Mouse (Mus musculus): Measurements from ENCODE around the gene Thbd. TPM values are rescaled to one million over a fixed set of nuclear protein-coding genes. Genes with fewer than 3 reads are reported as not detected.

Gene Thbd
- polyA plus RNA-seq, 1 experiment from 2014 or later: 10.0 TPM

DNA sequence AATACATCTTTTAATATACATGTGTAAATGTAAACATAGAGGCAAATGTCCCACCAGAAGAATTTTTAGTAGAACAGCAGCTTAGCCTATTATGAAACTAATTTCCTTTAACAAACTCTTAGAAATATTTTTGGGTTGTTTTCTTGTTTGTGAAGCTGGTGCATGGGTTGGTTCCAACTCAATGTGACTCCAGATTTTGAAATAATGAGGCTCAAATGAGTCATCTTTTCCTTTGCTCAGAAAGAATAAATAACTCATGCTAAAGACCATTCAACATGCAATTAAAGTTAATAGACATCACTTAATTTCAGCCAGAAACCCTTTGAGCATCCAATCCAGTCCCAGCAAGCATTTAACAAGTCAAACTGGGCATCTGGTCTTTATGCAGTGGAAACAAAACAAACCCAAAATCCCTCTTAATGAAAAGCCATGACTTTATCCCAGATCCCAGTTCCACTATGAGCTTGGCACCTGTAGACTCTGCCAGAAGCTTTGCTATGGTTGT lies 21.1 kb upstream of the Thbd start:
- Histone ChIP-seq H3K4me2 (ENCODE audit: low read length) (no peak overlapping the region), H3K36me3 (ENCODE audit: control insufficient read depth, insufficient read depth, low read length) (no peaks in the 10 kb centered on the region), H3K27me3 (ENCODE audit: control insufficient read depth, insufficient read depth, low read depth, low read length) (no peaks in the 10 kb centered on the region), H3K9me3 (replicated peaks; ENCODE audit: control insufficient read depth, low read length, poor library complexity, severe bottlenecking) (no peaks in the 10 kb centered on the region), H3K27ac (ENCODE audit: low read length) (no peak overlapping the region), H3K4me3 (ENCODE audit: low read depth, low read length) (no peak overlapping the region), H3K4me1 (ENCODE audit: control insufficient read depth, insufficient read depth, low read length) (no peaks in the 10 kb centered on the region), H3K9ac (ENCODE audit: low read depth, low read length) (no peak overlapping the region)
- no peak for ATAC-seq

DNA sequence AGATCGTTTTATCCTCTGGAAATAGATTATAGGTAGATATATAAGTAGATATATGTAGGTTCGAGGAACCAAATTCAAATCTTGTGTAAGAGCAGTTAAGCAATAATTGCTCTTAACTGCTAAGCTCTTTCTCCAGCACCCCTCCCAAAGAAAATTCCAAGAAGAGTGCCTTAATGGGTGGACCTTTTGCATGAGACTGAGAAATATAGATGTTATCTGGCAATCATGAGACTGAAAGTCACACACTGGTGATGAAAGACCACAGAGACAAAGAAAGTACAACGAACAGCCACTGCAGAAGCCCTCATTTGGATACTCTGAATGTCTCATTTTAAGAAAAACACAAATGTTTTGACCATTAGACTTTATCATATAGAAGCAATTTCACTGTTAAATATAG lies 20.5 kb upstream of the Thbd start:
- no peak overlapping the region for H3K27ac ChIP-seq (ENCODE audit: low read length)
- H3K9me3 ChIP-seq (replicated peaks; ENCODE audit: control insufficient read depth, low read length, poor library complexity, severe bottlenecking): no peaks in the 10 kb centered on the region
- H3K36me3 ChIP-seq (ENCODE audit: control insufficient read depth, insufficient read depth, low read length): no peaks in the 10 kb centered on the region
- ATAC-seq: no peak
- WGBS: 90% methylated on average over 3 of the region's 3 CpGs
- H3K4me1 ChIP-seq (ENCODE audit: control insufficient read depth, insufficient read depth, low read length): no peaks in the 10 kb centered on the region
- H3K4me2 ChIP-seq (ENCODE audit: low read length): no peak overlapping the region
- no peaks in the 10 kb centered on the region for H3K27me3 ChIP-seq (ENCODE audit: control insufficient read depth, insufficient read depth, low read depth, low read length)
- no peak overlapping the region for H3K4me3 ChIP-seq (ENCODE audit: low read depth, low read length)
- no peak overlapping the region for H3K9ac ChIP-seq (ENCODE audit: low read depth, low read length)

DNA sequence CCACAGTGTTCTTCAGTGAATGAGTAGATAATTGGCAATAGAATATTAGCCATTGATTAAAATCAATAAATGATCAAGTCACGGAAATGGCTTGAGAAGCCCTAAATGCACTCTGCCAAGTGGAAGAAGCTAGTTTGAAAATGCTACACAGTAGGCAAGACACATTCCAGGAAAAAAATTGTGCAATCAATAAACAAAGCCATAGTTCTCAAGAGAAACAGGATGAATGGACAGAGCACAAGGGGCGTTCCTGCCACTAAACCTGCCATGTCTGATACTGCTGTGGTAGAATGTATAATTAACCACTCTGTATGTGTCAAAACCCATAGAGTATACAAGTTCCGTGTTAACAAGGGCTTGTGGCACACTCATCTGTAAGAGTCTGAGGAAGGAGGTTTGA lies 19.6 kb upstream of the Thbd start:
- ATAC-seq: no peak
- H3K4me1 ChIP-seq (ENCODE audit: control insufficient read depth, insufficient read depth, low read length): no peaks in the 10 kb centered on the region
- H3K4me3 ChIP-seq (ENCODE audit: low read depth, low read length): no peak overlapping the region
- no peaks in the 10 kb centered on the region for H3K36me3 ChIP-seq (ENCODE audit: control insufficient read depth, insufficient read depth, low read length)
- H3K27ac ChIP-seq (ENCODE audit: low read length): no peak overlapping the region
- no peak overlapping the region for H3K4me2 ChIP-seq (ENCODE audit: low read length)
- no peak overlapping the region for H3K9ac ChIP-seq (ENCODE audit: low read depth, low read length)
- no peaks in the 10 kb centered on the region for H3K9me3 ChIP-seq (replicated peaks; ENCODE audit: control insufficient read depth, low read length, poor library complexity, severe bottlenecking)
- WGBS: 82% methylated on average over 3 of the region's 3 CpGs
- H3K27me3 ChIP-seq (ENCODE audit: control insufficient read depth, insufficient read depth, low read depth, low read length): no peaks in the 10 kb centered on the region

DNA sequence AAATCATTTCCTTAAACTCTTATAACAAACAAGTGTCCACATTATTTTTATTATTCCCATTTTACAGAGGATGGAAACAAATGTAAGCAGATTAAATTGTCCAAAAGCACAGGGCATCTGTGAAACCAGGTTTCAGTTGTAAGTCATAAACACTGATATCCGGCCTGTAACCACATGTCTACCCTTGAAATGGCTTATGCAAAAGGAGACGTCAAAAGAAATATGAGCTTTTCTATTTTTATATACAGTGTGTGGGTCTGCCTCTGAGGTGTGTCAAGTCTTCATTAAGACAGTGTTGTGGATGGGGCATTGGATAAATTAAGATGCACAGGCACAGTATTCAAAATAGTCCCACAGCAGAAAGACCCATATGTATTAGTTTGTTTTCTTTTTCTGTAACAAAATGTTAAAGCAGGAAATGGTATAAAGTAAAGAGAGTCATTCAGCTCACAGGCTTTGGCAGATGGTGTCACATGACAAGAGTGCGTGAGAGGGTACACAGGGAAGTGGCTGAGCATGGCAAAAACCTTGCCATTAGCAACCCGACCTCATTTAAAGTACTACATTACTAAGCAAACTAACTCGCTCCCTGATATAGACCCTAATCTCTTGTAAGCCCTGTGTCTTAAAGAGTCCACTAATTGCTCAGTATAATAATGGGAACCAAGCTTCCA lies 17.9 kb upstream of the Thbd start:
- no peak overlapping the region for H3K4me3 ChIP-seq (ENCODE audit: low read depth, low read length)
- H3K4me1 ChIP-seq (ENCODE audit: control insufficient read depth, insufficient read depth, low read length): no peaks in the 10 kb centered on the region
- H3K9ac ChIP-seq (ENCODE audit: low read depth, low read length): no peak overlapping the region
- H3K36me3 ChIP-seq (ENCODE audit: control insufficient read depth, insufficient read depth, low read length): no peaks in the 10 kb centered on the region
- WGBS: 87% methylated on average over 5 of the region's 5 CpGs
- H3K9me3 ChIP-seq (replicated peaks; ENCODE audit: control insufficient read depth, low read length, poor library complexity, severe bottlenecking): no peaks in the 10 kb centered on the region
- H3K4me2 ChIP-seq (ENCODE audit: low read length): no peak overlapping the region
- H3K27me3 ChIP-seq (ENCODE audit: control insufficient read depth, insufficient read depth, low read depth, low read length): no peaks in the 10 kb centered on the region
- ATAC-seq: no peak
- no peak overlapping the region for H3K27ac ChIP-seq (ENCODE audit: low read length)

DNA sequence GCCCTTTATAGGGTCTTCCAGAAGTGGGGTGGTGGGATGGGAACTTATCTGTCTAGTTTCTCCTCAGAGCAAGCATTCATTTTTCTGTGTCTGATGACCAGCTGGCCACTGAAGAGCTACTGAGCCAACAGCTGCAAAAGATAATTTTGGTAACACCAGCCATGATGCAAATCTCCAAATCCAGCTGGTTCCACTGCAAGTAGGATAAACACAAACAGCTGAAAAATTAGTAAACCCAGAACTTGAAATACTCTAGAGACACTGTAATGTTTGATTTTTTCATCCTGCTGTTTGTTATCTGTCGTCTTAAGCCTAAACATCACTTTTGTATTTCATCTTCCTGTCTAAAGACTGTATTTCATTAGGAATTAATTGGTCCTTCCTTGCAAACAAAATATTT lies 13.7 kb upstream of the Thbd start:
- Histone ChIP-seq H3K36me3 (ENCODE audit: control insufficient read depth, insufficient read depth, low read length) (no peaks in the 10 kb centered on the region), H3K4me1 (ENCODE audit: control insufficient read depth, insufficient read depth, low read length) (no peaks in the 10 kb centered on the region), H3K27ac (ENCODE audit: low read length) (no peak overlapping the region), H3K27me3 (ENCODE audit: control insufficient read depth, insufficient read depth, low read depth, low read length) (no peaks in the 10 kb centered on the region), H3K9me3 (replicated peaks; ENCODE audit: control insufficient read depth, low read length, poor library complexity, severe bottlenecking) (no peaks in the 10 kb centered on the region), H3K9ac (ENCODE audit: low read depth, low read length) (no peak overlapping the region), H3K4me2 (ENCODE audit: low read length) (no peak overlapping the region), H3K4me3 (ENCODE audit: low read depth, low read length) (no peak overlapping the region)
- WGBS: 82% methylated on average over 1 of the region's 1 CpGs
- ATAC-seq: no peak

DNA sequence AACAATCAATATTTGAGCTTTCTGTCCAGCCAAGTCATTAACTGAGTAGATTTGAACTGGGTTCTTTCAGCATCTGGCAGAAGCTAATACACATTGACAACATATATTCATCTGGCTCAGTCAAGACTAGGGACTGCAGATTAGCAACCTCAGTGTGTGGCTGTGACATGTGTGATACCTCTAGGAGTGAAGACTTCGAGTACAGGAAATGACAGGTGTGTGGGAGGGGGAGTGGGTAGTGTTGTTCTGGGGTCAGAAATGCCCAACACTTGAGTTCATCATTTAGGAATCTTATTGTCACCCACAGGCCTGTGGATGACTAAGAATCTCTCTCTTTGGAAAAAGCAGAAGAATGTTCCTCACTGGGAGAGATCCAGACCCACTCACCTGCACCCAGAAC lies 13.1 kb upstream of the Thbd start:
- no peak overlapping the region for H3K9ac ChIP-seq (ENCODE audit: low read depth, low read length)

DNA sequence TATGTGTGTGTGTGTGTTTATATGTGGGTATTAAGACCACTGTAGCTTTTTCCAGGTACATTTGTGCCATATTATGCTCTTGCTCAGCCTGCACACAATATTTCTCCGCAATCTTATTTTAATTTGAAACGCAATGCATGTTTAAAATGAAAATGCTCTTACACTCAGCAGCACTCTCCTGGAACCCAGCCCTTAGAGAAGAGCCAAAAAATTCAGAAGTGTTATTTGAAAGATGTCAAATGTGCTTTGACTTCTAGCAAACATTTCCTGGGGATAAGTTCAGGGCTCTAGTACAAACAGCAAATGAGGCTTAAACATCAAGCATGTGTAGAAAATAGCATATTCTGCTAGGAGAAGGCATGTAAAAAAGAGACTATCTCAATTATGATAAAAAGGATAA lies 11.8 kb upstream of the Thbd start:
- 93% methylated on average over 2 of the region's 2 CpGs for whole genome bisulfite sequencing
- H3K27ac ChIP-seq (ENCODE audit: low read length): no peak overlapping the region
- no peaks in the 10 kb centered on the region for H3K4me1 ChIP-seq (ENCODE audit: control insufficient read depth, insufficient read depth, low read length)
- H3K27me3 ChIP-seq (ENCODE audit: control insufficient read depth, insufficient read depth, low read depth, low read length): no peaks in the 10 kb centered on the region
- no peak overlapping the region for H3K4me3 ChIP-seq (ENCODE audit: low read depth, low read length)
- no peak overlapping the region for H3K4me2 ChIP-seq (ENCODE audit: low read length)
- H3K9ac ChIP-seq (ENCODE audit: low read depth, low read length): no peak overlapping the region
- H3K36me3 ChIP-seq (ENCODE audit: control insufficient read depth, insufficient read depth, low read length): no peaks in the 10 kb centered on the region
- H3K9me3 ChIP-seq (replicated peaks; ENCODE audit: control insufficient read depth, low read length, poor library complexity, severe bottlenecking): no peaks in the 10 kb centered on the region
- no peak for ATAC-seq

More for the DNA sequence above, 13.1 kb upstream of the Thbd start:
- Histone ChIP-seq H3K4me2 (ENCODE audit: low read length) (no peak overlapping the region), H3K9me3 (replicated peaks; ENCODE audit: control insufficient read depth, low read length, poor library complexity, severe bottlenecking) (no peaks in the 10 kb centered on the region), H3K36me3 (ENCODE audit: control insufficient read depth, insufficient read depth, low read length) (no peaks in the 10 kb centered on the region), H3K4me3 (ENCODE audit: low read depth, low read length) (no peak overlapping the region), H3K4me1 (ENCODE audit: control insufficient read depth, insufficient read depth, low read length) (no peaks in the 10 kb centered on the region), H3K27ac (ENCODE audit: low read length) (no peak overlapping the region), H3K27me3 (ENCODE audit: control insufficient read depth, insufficient read depth, low read depth, low read length) (no peaks in the 10 kb centered on the region)
- 72% methylated on average over 1 of the region's 1 CpGs for WGBS
- ATAC-seq: no peak

DNA sequence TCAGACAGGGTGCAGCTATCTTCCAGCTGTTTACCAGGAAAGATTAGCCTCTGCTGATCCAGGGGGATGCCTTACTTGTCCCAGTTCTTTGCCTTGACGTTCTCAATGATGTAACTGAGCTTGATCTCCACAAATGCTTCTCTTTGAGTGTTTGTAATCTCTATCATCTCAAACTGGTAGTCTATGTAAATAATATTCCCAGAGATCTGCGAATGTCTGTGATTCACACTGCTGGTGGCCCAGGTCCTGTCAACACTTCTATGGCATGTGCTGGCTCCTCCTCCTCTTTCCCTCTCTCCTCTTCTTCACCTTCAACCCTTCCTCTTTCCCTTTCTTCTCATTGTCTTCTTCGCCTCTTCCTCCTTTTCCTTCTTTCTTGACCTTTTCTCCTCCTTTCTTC lies 11.2 kb upstream of the Thbd start:
- Histone ChIP-seq H3K9me3 (replicated peaks; ENCODE audit: control insufficient read depth, low read length, poor library complexity, severe bottlenecking) (no peaks in the 10 kb centered on the region), H3K9ac (ENCODE audit: low read depth, low read length) (no peak overlapping the region), H3K27ac (ENCODE audit: low read length) (no peak overlapping the region), H3K4me3 (ENCODE audit: low read depth, low read length) (no peak overlapping the region), H3K4me2 (ENCODE audit: low read length) (no peak overlapping the region), H3K27me3 (ENCODE audit: control insufficient read depth, insufficient read depth, low read depth, low read length) (no peaks in the 10 kb centered on the region), H3K36me3 (ENCODE audit: control insufficient read depth, insufficient read depth, low read length) (no peaks in the 10 kb centered on the region), H3K4me1 (ENCODE audit: control insufficient read depth, insufficient read depth, low read length) (no peaks in the 10 kb centered on the region)
- 72% methylated on average over 3 of the region's 3 CpGs for WGBS
- no peak for ATAC-seq

DNA sequence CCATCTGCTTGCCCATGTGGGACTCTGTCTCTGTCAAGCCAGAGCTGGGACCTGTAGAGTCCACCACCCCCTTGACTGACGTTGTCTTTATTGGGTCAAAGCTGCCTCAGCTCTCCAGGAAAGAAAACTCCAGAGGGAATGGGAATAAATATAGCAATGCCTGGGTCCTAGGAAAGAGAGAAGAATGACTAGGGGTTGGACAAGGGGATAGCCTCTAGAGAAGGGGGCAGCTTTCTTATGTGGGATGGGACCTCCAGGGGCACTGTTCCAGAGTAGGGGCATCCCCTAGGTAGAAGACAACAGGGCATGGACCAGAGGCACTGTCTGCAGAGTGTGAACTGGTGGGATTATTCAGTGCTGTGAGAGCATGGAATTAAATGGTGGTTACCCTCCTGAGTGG lies 1.8 kb upstream of the Thbd start:
- Histone ChIP-seq H3K27me3 (ENCODE audit: control insufficient read depth, insufficient read depth, low read depth, low read length) (peaks cover 41% of the 10 kb centered on the region), H3K4me2 (ENCODE audit: low read length) (no peak overlapping the region), H3K27ac (ENCODE audit: low read length) (no peak overlapping the region), H3K9ac (ENCODE audit: low read depth, low read length) (no peak overlapping the region), H3K4me3 (ENCODE audit: low read depth, low read length) (no peak overlapping the region), H3K4me1 (ENCODE audit: control insufficient read depth, insufficient read depth, low read length) (peaks cover 23% of the 10 kb centered on the region), H3K9me3 (replicated peaks; ENCODE audit: control insufficient read depth, low read length, poor library complexity, severe bottlenecking) (no peaks in the 10 kb centered on the region), H3K36me3 (ENCODE audit: control insufficient read depth, insufficient read depth, low read length) (no peaks in the 10 kb centered on the region)
- WGBS: 84% methylated on average over 1 of the region's 1 CpGs
- ATAC-seq: no peak
